Mouse (Mus musculus) spleen, postnatal 36 days (tissue): ENCODE results near the gene Adamtsl5.

Source experiments
- DNase-seq, 2 experiments: peaks; one replicate each; pipeline ENCODE4 v3.0.0; 2022; ENCODE audit warnings: low spot score in 2 of 2, mixed read lengths in 1 of 2

Gene Adamtsl5

DNA sequence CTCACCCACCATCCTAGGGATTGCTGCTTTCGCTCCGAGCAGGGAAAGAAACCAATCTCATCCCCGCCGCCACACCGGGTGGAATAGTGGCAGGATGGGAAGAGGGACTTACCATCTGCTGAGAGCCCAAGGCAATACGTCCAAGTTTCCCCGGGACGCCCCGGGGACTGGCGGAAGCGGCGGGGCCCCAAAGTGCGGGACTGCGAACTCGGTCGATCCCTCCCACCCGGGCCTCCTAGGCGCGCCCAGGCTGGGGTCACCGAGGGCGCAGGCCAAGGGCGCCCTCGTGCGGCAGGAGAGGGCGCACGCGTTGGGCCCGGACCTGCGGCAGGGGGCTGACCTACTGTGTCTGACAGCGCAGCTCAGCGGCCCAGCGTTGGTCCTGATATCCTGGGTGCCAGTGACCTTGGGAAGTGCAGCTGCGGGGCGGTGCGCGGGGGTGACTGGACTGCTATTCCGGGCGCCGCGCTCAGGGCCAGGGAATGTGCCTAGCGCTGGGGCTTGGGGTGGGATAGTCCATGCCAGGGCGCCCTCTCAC lies at the start of gene Adamtsl5:
Adamtsl5 (minus strand) TSS at position 169 of the 538 bp plus-strand sequence.
- DNase-seq: peak; percentile 57 to 65

DNA sequence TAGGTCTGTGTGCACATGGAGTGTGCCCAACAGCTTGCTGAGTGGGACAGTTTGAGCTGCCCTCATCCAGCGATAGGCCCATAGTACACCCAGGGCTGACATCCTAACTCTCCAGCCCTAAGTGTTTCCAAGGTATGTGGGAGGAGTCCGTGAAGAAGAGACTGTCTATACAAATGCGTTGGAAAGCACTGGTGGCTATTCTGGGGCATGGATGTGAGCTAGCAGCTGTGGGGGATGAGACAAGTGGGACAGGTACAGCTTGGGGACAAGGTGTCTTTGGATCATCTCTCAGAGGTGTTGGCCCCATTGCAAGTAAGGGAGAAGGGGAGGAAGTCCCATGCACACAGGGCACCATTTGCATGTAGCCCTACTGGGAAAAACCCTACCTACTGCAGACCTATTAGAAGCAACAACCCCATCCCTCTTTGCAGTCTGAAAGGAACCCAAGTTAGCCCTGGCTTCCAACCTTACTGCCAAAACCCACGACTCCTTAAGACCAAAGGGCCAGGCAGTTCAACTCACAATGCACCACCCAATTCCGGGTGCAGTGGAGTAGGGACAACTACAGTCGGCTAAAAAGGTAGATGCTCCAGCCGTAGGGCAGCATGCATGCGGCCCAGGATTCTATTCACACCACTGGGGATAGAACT lies 49.4 kb upstream of the Adamtsl5 start:
- DNase-seq: peak; percentile 48 to 53

DNA sequence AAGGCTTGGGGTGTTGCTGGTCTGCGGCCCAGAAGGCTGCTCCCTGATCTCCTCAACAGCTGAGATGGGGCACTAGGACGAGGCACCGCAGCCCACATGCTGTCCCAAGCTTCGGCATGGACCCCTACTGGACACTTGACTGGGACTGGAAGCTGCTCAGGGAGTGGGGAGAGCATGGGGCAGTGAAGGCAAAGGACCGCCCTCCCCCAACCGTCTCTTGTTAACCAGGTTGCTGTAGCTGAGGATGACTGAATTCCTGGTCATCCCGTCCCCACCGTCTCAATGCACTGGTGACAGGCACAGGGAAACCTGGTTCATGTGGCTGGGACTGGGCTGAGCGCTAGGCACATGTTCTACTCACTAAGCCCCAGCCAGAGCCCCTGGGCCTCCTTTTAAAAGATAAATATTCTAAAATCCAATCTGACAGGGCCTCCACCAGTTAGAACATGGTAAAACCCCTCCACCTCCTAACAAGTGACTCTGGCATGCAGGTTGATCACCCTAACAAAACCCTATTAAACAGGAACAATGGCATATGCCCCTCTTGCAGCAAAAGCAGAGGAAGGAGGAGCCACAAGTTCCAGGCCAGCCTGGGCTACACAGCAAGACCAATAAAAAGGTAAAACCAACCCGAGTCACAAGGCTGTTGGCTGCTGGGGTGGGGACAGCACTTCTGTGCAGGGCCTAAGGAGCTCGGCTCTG lies 48.8 kb upstream of the Adamtsl5 start:
- DNase-seq: no peak

DNA sequence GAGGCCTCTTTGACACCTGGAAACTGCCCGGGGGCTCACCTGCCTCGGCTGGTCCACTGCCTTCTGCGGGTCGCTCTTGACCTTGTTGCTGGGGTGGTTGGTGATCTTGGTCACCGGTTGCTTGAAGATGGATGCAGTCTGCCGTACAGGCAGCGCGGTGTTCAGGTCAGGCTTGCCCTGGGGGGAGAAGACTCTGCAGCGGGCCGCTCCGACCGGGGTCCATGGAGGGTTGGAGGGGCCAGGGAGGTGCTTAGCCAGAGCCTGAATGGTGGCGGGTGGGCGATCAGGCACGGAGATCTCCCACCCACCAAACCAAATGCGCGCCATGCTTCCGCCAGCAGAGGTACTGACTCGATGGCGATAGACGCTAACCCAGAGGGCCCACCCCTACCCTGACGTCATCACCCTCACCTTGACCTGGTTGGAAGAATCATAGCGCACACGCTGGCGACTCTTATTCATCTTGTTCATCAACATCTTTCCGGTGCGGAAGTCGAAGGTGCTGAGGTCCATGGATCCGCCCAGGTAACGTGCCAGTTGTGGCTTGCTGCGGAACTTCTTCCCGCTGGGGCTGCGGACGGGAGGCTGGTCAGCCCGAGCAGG lies 46.9 kb upstream of the Adamtsl5 start:
- no peak for DNase-seq

DNA sequence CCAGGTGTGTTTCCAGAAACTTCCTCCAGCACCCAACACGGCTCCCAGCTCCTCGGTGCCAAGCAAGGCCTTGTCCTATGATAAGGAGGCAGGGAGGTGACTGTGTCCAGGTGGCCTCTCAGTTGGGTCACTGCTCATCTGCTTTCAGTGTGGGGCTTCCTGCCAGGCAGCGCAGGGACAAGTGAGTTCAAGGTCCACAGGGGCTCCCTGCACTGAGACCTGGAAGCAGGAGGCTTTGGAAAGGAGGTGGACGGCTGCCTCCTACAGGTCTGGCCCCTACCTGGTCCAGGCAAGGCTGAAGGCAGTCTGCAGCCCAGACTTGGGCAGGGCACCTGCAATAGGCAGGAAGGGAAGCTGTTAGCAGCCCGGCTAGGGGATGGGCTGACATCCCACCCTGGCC lies 44.5 kb upstream of the Adamtsl5 start:
- no peak for DNase-seq

DNA sequence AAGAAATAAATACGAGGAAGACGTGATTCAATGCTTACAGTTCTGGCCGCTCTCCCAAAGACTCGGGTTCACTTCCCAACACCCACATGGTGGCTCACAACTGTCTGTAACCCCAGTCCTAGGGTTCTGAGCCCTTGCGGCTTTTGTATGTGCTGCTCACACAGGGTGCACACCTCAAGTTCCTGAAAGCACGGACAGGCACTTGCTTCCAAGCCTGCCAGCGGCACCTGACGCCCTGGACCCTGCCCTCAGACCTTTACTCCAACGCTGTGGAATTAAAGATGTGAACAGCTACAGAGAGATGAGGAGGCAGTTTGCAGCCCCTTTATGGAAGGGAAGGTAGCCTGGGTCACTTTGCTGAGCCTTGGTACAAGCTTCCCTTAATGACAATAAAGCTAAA lies 42.5 kb upstream of the Adamtsl5 start:
- DNase-seq: no peak

DNA sequence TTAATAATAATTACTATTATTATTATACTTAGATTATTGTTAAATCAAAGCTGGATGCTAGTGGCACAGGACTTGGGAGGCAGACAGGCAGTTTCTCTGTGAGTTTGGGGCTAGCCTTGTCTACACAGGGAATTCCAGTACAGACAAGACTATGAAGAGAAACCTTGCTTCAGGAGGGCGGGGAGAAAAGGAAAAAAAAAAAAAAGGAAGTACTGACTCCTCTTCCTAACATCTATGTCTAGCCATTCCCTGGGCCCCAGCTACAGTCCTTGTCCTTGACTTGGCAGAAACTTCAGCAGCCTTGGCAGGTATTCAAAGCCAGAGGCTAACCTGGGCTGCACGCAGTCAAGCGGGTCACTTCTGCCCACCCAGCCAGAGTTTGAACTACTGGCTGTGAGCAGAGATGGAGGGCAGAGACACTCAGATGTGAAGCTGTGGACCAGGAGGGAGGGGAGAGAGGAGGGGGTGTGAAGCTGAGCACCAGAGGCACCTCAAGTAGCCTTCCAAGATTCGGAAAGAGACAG lies 41.0 kb upstream of the Adamtsl5 start:
- no peak for DNase-seq

DNA sequence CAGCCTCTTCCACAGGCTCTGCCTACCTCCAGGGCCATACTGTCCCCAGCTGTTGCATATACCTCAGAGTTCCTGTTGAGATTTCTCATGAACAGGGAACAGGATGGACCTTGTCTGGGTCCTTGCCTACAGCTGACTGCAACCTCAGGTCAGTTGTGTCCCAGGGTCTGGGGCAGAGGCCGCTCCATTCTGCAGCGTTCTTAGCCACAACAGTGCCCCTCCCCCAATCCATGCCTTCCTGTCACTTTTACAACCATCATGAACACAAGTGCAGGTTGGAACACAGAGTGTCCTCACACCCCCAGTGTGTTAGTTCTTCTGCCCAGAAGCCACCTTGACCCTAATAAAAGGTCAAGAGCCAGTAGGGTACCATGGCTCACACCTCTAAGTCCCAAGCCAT lies 40.5 kb upstream of the Adamtsl5 start:
- no peak for DNase-seq

DNA sequence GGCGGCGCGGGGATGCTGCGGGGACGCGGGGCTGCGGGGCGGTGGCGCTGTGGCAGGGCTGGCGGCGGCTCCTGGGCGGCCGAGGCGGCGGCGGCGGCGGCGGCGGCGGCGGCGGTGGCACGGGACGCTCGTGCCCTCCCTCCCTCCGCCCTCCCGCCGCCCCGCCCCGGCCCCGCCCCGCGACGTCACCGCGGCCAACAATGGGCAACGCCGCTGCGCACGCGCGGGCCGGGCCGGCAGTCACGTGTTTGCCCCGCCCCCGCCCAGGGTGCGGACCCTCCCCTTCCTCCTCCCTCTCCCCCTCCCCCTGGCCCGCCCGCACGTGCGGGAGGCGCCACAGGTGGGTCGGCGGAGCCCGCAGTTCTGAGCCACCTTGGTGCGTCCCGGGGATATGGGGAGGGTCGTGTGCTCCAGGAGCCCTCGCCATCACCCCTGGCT lies 39.3 kb upstream of the Adamtsl5 start, which contains the start of gene Mex3d:
Mex3d (minus strand) TSS at position 138 of the 438 bp plus-strand sequence.
- peak; percentile 82 to 85 for DNase-seq

DNA sequence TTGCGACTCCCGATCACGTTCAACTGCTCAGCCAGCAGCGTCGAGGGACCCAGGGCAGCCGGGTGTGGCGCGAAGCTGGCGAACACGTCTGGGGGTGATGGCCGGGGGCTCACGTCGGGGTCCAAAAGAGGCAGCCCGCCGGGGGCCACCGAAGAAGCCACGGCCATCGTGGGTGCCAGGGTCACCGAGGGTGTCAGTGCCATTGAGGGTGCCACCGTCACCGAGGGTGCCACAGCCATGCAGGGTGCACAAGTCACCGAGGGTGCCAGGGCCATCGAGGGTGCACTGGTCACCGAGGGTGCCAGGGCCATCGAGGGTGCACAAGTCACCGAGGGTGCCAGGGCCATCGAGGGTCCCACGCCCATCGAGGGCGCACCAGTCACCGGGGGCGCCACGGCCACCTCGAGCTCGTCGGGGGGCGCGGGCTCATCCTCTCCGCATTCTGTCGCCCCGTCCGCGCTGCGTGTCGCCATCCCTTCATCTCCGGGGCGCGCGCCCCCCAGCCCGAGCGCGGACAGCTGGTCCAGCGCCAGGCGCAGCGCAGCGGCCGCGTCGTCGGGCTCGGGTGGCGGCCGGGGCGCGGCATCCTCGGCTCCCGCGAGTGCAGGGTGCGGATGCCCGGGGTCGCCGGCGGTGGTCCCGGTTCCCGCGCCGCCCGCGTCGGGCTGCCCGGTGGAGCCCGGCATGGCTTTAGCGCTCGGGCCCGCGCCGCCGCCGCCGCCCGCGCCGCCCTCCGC lies 38.7 kb upstream of the Adamtsl5 start:
- DNase-seq: no peak

DNA sequence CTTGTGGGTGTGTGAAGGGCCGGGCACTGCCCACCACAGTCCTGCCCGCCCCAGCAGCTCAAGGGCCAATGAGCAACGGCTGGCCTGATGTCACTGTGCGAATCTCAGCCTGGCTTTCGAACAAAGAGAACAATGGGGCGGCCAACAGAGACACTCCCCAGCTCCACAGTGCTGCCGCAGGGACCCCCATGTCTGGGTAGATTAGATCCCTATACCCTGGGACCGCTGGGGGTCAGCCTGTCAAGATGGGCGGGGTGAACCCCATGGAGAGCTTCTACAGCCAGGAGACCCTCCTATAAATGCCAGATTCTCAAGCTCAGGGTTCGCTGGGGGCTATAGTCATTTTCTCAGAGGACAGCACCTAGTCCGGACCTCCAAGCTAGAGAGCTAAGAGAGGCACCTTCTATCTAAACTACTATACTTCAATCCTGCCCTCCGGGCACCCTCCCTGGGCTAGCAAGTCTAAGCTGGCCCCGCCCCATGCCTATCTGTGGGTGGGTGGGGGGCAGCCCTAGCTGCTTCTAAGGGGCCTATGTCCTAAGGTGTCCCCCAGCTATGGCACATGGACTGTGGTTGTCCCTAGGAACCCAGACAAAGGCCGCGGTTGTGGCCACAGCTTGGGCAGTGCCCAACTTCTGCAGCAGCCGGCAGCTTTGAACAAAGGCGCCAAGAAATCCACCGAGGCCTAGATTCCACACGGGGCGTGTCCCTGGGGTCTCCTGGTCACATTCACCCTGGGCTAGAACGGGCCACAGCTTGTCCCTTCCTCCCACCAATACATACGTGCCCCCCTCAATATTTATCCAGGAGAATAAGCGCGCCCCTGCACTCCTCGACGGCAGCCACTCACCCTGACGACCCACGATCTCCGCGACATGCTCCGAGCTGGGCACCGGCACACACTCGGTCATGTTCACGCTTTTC lies 37.9 kb upstream of the Adamtsl5 start:
- no peak for DNase-seq

DNA sequence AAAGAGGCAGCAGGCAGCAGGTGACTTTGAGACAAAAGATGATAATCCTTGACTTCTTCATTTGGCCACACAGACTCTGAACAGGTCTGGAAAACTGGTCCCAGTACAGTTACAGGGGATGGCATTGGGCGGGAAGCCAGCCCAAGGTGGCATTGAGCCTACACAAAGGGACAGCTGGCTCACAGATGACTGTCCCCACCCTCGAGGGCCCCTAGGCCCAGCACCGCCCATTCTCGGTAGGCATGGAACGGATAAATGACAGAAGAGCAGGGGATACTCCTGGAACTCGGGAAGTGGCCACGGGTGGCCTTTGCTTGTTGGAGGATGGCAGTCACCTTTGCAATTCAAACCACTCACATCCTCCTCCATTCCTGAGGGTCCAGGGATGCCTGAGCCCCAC lies 37.1 kb upstream of the Adamtsl5 start:
- DNase-seq: no peak

DNA sequence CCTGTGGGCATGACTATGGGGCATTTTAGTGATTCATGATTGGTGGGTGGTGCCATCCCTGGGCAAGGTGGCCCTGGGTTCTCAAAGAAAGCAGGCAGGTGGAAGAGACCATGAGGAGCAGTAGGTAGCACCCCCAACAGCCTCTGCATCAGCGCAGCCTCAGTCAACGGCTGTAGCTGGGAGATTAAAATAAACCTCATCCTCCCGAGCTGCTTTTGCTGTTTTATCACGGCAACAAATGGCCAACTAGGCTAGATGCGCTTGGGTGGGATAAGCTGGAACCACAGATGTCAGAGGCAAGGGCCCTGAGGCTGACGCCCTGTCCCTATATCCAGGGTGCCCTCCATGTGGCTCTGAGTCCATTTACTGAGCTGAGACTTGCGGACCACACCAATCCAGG lies 36.5 kb upstream of the Adamtsl5 start:
- DNase-seq: no peak

DNA sequence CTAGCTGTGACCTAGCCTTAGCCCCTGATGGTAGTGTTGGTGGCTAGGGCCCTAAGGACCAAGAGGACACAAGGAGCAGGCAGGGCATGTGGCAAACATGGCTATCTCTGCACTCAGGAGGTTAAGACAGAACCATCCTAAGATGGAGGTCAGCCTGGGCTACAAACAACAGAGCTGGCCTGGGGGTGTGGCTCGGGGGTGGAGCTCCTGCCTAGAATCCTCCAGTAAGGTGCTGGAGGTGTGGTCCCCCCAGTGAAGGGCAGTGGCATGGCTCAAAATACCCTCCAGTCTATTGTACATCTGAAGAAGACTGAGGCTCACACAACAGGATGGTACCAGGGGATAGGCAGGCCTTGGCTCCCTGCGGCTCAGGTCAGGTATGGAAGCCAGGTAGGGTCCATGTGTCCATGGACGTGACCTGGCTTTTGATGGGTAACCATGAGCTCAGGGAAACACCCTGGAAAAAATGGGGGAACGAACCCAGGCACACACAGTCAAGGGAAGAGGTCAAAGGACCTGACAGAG lies 36.0 kb upstream of the Adamtsl5 start:
- no peak for DNase-seq

DNA sequence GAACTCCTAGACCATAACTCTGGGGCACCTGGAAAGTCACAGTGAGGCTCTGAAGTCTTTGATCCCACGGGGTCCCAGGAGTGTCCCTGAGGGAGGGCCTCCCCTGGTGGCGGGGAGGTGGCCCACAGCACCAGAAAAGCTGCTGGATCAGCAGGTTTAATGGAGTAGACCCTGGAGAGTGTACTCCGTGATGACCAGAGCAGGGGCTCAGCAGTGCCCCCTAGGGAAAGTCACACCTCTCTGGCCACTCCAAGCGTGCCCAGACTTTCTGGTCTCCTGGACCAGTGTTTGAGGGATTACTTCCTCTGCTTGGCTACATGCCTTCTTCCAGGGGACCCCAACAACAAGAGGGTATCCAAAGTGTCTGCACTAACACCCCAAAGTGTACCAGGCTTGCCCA lies 35.2 kb upstream of the Adamtsl5 start:
- no peak for DNase-seq

DNA sequence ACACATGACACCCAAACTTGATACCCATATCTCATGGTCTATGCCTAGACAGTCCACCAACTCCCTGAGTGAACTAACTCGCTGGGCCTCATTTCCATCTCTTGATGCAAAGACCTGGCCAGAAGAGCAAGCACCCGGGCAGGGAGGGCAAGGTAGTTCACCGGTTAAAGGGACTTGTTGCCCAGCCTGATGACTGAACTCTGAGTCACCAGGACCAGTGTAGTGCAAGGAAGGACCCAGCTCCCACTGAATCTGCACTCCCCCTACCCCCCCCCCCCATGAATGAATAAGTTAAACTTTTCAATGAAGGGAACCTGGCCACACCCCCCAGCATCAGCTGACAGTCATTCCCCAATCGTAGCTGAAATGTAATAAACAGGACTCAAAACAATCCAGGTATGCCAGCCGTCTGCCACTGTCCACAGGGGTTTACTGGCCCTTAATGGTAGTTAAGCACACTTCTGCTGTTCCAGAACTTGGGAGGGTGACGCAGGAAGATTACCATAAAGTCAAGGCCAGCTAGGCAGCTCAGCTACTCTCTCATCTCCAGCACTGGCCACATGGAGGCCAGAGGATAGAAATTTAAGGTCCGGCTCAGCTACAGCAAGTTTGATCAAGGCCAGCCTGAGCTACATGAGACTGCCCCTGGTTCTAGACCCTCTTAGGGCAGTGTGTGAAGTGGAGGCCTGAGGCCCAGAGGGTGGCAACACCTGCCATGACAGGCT lies 34.6 kb upstream of the Adamtsl5 start:
- no peak for DNase-seq

DNA sequence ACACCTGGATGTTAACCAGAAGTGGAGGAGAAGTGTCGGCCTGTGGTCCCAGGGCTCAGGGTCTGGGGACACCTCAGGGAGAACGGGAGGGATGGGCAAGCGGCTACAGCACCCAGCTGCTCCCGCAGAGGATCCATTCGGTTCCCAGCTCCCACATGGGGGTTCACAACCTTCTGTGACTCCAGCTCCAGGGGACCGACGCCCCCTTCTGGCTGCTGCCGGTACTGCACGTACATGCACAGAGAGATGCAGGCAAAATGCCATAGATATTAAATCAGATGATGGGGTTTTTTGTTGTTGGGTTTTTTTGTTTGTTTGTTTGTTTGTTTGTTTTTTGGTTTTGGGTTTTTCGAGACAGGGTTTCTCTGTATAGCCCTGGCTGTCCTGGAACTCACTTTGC lies 29.5 kb upstream of the Adamtsl5 start:
- DNase-seq: no peak

DNA sequence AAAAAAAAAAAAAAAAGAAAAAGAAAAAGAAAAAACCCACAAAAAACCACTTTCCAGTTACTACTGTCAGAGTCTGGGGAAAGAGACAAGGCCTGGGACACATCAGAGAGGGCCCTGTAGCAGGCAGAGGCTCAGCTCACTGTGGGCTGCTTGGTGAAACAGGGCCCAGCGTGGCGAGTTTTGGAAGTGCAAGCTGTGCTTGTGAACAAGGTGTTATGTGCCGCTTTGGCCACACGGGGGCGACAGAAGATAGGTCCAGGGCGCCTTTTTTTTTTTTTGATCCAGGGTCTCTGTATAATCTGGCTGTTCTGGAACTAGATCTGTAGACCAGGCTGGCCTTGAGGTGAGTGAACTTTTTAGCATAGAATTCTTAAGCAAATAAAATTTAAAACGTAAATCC lies 27.9 kb upstream of the Adamtsl5 start:
- peak; percentile 84 to 89 for DNase-seq

DNA sequence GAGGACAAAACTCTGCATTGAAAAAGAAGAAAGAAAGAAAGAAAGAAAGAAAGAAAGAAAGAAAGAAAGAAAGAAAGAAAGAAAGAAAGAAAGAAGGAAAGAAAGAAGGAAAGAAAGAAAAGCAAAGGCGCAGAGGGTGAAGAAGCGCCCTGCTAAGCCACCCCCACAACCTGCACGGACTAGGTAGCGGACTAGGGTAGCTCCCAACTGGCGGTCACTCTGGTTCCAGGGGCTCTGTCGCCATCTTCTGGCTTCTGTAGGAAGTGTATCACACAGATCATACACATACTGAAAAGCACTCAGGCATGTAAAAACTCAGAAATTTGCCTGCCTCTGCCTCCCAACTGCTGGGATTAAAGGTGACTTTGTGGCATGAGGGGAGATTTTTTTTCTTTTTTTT lies 25.9 kb upstream of the Adamtsl5 start:
- peak; percentile 75 to 80 for DNase-seq

DNA sequence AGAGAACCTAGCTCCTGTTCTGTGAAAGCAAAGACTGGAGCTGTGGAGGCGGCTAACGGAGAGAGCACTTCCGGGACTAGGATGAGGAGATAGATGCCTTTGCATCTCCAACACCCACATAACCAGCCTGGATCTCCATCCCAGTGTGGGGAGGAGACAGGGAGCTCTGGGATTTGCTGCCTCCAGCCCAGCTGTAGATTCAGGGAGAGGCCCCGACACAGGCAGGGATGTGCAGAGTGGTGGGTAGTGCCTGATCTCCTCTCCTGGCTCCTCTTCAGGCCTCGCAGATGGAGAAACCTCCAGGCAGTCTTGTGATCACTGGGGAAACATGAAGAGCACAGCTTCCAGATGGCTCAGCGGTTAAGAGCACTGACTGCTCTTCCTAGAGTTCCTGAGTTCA lies 24.5 kb upstream of the Adamtsl5 start:
- DNase-seq: no peak
